Comparison of ENCODE assay signal across 7 mouse cellular contexts in the genomic region with DNA sequence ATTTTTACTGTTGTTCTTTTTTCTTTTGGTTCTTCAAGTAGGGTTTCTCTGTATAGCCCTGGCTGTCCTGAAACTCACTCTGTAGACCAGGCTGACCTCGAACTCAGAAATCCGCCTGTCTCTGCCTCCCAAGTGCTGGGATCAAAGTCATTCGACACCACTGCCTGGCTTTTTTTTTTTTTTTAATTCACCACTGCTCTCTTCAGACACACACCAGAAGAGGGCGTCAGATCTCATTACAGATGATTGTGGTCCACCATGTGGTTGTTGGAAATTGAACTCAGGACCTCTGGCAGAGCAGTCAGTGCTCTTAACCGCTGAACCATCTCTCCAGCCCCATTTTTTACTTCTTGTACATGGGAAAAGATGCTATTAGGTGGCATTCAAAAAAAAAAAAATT. TPM values are rescaled to one million over a fixed set of nuclear protein-coding genes. Genes with fewer than 3 reads are reported as not detected.
"Had no signal": no experiment of that assay in that cellular context is flagged by ENCODE, and none has a peak within 500 bp of the region (broad histone marks: within the 10 kb centered on the region; RNA-seq: fewer than 3 reads in every experiment).

No protein-coding gene starts in this region.

RNA-seq across cellular contexts. Expression of a gene that starts 11.1 kb away (rescaled TPM):
- polyA plus RNA-seq: stomach, embryonic 14.5 days; stomach, postnatal 0 days; testis, adult 2 months; urinary bladder, adult 2 months had no signal

RNA-seq across cellular contexts. Expression of a gene that starts 36.8 kb away (rescaled TPM):
- total RNA-seq: neutrophil, adult 5-6 weeks had no signal

RNA-seq across cellular contexts. Expression of a gene that starts 43.9 kb away (rescaled TPM):
- polyA plus RNA-seq: small intestine, adult 2 months; spleen, adult 2 months had no signal
